Mouse (Mus musculus): Measurements from ENCODE around the gene Hsd17b14.

Hsd17b14 gene

DNA sequence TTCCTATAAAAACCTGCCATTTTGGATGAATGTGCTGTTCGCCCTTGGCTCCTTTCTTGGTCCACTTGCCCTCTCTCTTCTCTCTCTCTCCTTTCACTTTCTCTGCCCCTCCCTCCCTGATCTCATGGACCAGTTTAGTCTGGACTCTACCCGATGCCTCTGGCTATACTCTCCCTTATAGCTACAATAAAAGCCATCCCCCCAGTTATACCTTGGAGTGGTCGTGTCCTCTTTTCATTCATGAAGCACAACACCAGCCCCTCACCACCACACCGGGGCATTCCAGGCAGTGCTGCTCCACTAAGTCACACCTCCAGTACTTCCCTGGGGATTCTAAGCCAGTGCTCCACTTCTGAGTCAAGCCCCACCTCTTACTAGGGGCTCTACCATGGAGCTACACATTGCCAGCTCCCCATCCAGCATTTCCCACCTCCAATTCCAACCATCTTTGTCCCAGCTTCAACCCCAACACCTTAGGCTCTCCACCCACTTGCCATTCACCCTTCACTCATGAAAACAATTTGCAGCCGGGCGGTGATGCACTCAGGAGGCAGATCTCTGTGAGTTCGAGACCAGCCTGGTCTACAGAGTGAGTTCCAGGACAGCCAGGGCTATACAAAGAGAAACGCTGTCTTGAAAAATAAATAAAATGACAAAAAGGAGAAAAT lies 12.6 kb downstream of the Hsd17b14 start:
- in situ Hi-C loops (cut with MboI, MseI), result no loop called here

DNA sequence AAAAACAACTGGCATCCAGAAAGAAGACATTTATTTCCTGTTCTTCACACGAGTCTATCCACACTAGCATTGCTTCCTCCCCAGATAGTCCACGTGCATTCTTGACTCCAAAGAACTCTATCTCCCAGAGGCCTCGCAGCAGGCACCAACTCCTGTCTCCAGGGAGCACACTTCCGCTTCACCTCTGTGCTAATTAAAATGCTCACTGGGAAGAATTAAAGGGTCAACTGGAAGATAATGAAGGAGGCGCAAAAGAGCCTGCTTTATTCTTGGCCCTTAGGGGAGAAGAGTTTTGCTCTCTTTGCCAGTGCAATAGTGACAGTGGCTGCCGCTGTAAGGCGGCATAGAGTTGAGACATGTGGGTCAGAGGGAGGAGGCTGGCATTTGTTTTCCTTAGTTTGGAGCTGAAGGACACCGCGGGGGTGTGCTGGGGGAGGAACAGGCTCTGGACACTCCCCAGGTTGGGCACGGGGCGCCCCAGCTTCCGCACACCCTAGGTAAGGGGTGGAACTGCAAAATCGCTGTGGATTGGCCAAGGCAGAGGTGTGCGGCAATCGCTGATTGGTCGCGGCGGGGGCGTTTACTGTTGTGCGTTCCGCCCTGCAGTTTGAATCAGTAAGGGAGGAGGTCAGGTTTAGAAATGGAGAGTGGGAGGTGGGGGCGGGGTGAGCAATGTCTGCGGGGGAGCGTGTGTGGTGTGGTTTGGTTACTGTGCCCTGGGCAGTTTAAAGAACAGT lies 13.3 kb downstream of the Hsd17b14 start:
- in situ Hi-C loops (cut with MboI, MseI), result no loop called here

DNA sequence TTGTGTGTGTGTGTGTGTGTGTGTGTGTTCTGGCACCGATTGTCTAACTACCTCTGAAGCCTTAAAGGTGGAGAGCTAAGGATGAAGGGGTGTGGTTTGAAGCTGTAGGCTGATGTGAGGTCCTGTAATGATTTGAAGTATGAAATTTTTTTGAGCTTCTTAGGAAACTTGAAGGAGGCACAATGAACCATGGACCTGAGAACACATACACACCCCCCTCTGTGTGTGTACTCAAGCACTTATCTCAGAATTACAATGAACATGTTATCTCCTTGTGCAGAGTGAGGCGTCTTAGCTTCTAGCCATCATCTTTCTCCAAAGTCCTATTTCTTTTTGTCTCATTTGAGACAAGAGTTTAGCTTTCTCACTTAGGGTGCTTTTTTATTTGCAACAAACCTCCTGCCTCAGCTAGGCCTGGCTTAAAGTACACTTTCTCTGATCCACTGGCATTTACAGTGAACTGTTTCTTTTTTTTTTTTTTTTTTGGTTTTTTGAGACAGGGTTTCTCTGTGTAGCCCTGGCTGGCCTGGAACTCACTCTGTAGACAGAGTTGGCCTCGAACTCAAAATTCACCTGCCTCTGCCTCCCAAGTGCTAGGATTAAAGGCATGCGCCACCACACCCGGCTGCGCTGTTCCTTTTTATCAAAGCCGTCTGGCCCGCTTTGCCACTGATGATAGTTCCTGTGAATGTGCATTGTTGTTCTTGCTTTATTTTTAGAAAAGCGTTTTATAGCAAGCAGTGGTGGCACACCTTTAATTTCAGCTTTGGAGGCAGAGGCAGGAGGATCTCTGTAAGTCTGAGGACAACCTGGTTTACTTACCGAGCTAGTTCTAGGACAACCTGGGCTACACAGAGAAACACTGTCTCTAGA lies 14.1 kb downstream of the Hsd17b14 start:
- in situ Hi-C loops (cut with MboI, MseI), result no loop called here

DNA sequence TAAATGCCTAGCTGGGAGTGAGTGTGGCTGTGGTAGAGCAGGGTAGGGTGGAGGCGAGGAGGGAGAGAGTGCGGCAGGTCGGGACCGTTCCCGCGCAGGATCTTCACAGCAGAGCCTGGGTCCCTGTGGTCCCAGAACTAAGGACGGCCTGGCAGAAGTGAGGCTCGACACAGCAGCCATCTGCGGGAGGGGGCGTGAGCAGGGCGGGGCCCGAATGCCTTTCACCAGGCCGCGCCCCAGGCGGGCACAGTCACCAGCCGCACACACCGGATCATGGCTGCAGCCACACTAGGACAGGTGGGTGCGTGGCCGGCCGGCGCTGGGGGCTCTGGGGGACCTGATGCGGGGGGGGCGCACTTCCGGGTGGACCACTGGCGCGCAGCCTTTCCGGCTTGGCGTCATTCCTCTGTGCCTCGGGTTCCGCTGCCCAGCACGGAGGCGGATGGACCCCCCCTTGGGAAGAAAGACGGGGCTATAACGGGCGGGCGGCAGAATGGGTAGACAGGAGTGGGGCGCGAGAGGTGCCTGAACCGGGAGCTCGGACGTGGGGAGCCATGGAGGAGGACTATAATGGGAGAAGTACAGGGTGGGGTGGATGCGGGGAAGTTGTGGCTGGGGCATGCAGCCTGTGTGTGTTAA lies 15.5 kb downstream of the Hsd17b14 start, which contains the start of gene Bcat2:
Gene Bcat2 (plus strand): TSS at position 51 of the 639 bp plus-strand sequence.
- in situ Hi-C loops (cut with MboI, MseI), result no loop called here

DNA sequence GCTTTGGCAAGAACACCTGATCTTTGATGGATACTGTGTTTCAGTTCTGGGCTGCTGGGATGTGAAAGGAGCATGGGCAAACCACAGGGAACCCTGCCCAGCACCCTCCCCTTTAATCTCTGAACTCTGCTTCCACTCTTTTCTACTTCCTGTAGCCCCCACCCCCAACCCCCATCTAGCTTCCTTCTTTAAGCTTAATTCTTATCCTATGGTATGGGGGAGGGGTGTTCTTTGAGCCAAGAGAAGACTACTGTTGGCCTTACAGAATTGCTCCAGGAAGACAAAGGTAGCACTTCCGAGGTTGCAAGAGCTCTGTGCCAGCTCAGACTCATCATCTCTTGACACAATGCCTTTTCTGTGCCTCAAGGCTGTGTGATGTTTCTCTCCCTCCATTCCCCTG lies 17.3 kb downstream of the Hsd17b14 start:
- in situ Hi-C loops (cut with MboI, MseI), result no loop called here

DNA sequence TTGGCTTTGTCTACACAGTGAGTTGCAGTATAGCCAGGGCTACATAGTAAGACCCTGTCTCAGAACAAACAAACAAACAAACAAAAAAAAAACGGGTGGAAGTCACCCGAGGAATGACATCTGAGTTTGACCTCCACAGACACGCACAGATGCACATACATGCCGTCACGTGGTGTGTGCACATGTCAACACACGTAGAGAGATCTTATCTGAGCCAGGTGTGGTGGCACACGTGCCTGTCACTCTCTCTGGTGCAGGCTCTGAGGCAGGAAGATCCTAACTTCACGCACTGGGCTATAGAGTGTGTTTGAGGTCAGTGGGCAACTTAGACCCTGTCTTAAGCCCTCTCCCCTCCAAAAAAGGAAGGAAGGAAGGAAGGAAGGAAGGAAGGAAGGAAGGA lies 19.3 kb downstream of the Hsd17b14 start:
- in situ Hi-C loops (cut with MboI, MseI), result no loop called here

DNA sequence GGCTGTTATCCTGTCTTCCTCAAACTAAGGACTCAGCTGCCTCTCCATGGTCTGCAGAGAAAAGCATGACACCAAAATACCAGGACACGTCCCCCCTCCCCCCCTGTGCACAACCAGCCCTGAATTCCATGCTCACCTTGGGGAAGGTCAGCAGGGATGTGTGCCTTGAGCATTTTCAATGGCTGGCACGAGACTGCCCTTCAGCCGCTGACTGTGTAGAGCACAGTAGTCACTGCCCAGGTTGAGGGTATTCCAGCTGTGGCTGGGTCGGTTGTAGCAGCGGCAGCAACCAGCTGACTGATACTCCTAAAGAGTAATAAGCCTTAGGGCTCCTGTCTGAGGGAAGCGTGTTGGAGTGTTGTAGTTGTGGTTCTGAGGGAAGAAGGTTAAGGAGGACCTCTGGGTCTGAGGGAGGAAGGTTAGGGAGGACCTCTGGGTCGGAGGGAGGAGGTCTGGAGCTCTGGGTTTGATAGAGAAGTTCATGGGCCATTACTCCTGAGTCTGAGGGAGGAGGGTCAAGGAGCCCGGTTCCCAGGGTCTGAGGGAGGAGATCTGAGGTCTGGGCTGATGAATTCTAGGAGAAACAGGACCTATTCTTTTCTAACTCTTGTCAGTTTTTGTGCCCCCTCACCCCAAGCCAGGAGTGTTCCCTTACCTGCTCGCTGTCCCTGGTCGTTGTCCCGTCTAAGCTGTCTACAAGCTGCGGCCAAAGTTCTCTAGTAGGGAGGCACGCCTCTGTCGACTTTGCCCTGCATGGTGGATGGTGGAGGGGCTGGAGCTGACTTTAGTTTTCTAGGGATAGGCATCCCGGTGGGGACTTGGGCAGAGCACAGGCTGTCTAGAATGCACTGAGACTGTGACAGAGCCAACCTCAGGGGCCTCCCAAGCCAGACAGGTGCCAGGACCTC lies 20.0 kb downstream of the Hsd17b14 start:
- in situ Hi-C loops (cut with MboI, MseI), result no loop called here

DNA sequence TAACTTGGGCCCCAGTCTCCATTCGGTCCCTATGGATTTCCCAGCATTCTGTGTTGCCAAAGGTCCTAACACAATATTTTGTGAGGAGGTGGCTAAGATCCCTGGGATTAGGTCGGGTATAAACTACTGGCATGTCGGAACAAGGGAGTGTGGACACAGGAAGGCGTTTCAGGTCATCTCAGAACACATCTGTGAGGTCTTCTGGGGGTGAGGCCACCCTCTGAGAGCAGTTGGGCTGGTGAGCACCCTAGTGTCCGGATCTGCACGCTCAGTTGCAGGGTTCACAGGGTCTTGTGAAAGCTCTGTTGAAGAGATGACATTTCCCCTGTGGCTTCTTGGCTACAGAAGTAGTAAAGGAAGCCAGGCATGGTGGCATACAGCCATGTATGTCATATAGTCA lies 31.2 kb downstream of the Hsd17b14 start:
- in situ Hi-C loops (cut with MboI, MseI), result no loop called here

DNA sequence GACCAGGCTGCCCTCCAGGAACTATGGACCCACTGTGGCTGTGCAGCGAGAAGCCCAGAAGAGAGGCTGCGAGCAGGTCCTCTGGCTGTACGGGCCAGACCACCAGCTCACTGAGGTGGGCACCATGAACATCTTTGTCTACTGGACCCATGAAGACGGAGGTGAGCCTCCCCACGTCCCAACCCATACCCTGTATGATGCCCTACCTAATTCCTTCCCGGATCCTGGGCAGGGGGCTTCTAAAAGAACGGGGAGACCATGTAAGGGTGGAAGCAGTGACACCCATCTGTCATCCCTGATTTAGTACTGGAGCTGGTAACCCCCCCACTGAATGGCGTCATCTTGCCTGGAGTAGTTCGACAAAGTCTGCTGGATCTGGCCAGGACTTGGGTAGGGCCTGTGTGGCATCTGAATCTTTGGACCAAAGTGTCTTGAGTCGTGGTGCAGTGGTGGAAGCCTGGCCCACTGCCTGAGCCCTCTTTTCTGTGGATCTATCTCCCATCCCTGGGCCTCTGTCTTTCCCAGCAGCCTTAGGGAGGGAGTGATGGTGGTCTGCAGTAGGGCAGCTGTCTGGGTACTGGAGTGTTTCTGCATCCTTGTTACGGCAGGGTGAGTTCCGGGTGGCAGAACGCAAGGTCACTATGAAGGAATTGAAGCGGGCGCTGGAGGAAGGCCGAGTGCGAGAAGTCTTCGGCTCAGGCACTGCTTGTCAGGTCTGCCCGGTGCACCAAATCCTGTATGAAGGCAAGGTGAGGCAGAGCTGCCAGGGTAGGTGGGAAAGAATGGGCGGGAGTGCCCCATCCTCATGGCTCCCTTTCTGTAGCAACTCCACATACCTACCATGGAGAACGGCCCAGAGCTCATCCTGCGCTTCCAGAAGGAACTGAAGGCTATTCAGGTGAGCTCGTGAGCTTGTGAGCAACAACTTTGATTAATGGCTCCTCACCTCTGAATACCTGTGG lies 33.2 kb downstream of the Hsd17b14 start:
- in situ Hi-C loops (cut with MboI, MseI), result no loop called here

DNA sequence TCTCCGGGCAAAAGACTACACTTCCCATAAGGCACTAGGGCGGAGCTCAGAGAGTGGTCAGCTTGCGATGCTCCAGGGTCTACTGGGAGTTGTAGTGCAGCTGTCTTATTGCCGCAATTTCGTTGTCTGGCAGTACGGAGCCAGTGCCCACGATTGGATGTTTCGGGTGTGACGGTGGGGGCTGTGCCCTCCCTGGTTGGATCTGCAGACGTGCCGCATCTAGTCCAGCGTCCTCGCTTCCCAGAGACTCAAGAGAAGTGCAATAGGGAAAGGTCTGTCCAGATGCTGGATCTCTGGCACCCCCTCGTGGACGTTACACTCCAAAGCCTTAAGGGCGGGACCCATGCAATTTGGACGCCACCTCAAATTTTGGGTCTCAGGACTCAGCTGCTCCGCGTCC lies 34.5 kb downstream of the Hsd17b14 start:
- in situ Hi-C loops (cut with MboI, MseI), result no loop called here

DNA sequence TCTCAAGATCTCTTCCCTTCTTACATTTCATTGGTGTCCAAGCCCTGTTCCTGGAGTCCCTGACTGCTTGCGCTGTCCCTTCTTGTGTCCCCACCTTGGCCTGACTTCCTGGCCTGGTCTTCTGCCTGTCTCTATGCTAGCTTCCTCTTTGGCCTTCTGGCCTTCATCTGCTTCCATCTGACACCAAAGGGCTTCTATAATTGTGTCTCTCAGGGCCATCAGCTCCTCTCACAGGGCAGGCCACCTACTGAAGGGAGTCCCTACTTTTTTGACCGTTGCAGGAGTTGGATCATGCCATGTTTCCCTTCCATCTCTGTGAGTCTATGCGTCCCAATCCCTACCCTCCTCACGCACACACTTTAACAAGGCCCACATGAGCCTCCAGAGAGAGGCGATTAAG lies 35.2 kb downstream of the Hsd17b14 start:
- in situ Hi-C loops (cut with MboI, MseI), result no loop called here

DNA sequence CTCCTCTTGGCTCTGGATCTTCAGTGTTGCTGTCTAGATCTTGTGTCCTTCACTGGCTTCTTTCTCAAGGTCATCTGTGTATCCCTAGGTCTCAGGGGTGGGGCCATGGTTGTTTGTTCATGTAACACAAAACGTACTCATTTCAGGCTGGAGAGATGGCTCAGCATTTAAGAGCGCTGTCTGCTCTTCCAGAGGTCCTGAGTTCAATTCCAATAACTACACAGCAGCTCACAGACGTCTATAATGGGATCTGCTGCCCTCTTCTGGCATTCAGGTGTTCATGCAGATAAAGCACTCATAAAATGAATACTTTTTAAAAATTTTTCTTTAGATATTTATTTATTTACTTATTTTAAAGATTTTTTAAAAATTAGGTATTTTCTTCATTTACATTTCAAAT lies 36.2 kb downstream of the Hsd17b14 start:
- in situ Hi-C loops (cut with MboI, MseI), result no loop called here

DNA sequence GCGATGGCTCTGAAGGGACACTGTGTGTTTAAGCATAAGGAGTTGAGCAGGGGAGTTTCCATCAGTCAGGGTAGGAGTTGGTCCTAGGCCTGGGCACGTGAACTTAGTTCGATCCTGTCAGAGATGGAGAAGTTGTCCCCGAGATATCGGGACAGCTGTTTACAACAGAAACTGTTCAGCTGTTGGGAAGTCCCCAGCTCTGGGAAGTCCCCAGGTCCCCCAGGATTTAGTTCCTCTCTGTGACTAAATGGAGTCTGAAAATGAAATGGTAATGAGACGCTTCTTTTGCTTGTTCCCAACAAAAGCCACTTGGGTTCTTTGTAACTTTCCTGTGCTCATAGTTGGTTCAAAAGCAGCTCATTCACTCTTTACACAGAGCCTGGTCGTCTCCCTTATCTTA lies 37.2 kb downstream of the Hsd17b14 start:
- in situ Hi-C loops (cut with MboI, MseI), result no loop called here

DNA sequence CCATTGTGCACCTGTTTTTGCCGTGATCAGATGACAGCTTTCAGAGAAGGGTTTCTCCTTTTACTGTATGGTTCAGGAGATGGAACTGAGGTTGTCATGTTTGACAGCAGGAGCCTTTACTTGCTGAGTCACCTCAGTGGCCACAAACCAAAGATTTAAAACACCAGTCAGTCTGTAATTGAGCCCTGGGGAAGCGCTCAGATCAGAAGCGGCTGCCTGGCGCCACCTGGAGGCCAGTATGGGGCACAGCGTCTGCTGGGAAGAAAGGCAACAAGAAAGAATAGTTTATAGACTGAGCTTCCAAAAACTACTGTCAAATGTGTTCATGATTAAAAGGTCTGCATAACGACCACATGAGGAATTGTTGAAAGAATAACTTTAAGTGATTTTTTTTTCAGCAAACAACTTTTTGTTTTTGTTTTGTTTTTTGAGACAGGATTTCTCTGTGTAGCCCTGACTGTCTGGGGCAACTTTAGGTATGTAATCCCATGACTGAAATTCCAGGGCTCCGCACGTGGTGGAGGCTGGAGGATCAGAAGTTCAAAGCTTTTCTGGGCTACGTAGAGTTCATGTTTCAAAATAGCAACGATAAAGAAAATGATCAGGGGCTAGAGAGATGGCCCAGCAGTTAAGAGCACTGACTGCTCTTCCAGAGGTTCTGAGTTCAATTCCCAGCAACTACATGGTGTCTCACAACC lies 38.6 kb downstream of the Hsd17b14 start:
- in situ Hi-C loops (cut with MboI, MseI), result no loop called here

DNA sequence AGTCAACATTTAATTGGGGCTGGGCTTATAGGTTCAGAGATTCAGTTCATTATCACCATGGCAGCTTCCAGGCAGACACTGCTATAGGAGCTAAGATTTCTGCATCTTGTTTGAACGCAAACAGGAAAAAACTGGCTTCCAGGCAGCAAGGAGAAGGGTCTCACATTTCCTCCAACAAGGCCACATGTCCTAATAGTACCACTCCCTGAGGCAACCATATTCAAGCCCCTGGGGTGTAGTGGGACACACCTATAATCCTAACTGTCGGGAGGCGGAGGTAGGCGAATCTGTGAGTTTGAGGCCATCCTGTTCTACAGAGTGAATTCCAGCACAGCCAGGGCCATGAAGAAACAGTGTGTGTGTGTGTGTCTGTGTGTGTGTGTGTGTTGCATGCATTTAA lies 40.5 kb downstream of the Hsd17b14 start:
- in situ Hi-C loops (cut with MboI, MseI), result no loop called here

DNA sequence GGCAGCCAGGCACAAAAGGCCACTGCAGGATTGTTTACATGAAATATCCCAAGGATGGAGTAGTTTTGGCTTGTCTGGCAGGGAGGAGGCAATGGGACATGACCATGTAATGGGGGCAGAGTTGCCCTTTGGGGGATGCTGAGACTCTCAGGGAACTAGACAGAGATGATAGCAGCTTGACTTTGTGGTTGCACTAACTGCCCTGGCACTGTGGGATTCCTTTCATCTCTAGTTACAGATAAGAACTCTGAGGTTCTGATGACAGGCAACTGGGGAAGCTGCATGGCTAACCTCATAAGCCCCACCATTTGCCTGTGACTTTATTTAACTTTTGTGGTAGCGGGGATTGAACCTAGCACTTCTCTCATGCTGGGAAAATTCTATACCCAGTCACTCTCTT lies 41.4 kb downstream of the Hsd17b14 start:
- in situ Hi-C loops (cut with MboI, MseI), result no loop called here

DNA sequence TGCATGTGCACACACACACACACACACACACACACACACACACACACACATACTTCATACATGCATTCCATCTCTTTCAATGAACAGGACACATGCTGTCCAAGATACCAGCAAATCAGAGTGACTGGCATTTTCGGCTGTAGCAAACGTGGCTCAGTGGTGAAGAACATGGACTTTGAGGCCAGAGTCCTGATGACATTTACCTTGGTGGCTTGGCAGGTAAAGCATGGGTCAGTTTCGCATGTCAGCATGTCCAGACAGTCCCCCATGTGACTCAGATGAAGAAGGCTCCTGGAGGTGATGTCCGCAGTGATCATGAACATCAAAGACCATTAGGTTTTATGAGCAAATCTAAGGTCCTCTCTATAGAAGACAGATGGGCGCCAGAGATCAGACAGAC lies 42.3 kb downstream of the Hsd17b14 start:
- in situ Hi-C loops (cut with MboI, MseI), result no loop called here

DNA sequence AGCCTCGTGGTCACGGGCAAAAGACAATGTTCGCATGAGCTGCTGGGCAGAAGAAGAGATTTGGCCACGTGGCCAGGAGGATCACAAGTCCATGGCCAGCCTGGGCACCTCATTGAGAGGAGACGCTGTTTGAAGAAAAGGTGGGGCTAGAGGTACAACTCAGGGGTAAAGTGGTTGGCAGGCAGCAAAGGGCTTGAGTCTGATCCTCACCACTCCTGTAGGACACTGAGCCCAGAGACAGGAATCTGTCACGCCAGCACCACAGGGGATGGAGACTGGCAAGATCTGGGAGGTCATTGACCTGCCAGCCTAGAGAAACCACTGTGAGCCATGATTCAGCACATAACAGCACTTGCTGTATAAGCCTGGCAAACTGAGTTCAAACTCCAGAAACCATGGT lies 42.8 kb downstream of the Hsd17b14 start:
- in situ Hi-C loops (cut with MboI, MseI), result no loop called here

Measured in T-helper 1 cell (primary cell).